ENCODE assay signal across 9 mouse cellular contexts in genomic region chr17:88558168-88558842, GRCm38 (mm10). TPM values are rescaled to one million over a fixed set of nuclear protein-coding genes. Genes with fewer than 3 reads are reported as not detected.
DNase-seq lines count a peak whose midpoint lies in the region; ATAC-seq and TF ChIP-seq lines count a peak whose summit lies in the region.
"Had no signal": no experiment of that assay in that cellular context is flagged by ENCODE, and none has a peak within 500 bp of the region (broad histone marks: within the 10 kb centered on the region; RNA-seq: fewer than 3 reads in every experiment).

No protein-coding gene starts in this region.

- intact Hi-C loops in heart, postnatal 14 days (cut with DNase I) = loop anchor here (2.0 kb wide), 1 partner anchor 82 kb away; no protein-coding TSS in a partner anchor

- peaks cover 6% of the 10 kb centered on the region for H3K36me3 ChIP-seq in ES-E14 (ENCODE audit: control insufficient read depth, insufficient read depth, low read length, poor library complexity, severe bottlenecking)
- peaks cover 20% of the 10 kb centered on the region; the same call in 1 of the 2 replicates for H3K36me3 ChIP-seq in embryonic facial prominence, embryonic 15.5 days

- H3K9ac ChIP-seq in ES-E14 (ENCODE audit: insufficient read depth, low read depth, low read length, poor library complexity, severe bottlenecking) = no peak overlapping the region
- H3K9ac ChIP-seq in embryonic facial prominence, embryonic 15.5 days = no peak overlapping the region

- H3K9me3 ChIP-seq in ES-E14 (ENCODE audit: control insufficient read depth, insufficient read depth, low read depth, low read length) = no peaks in the 10 kb centered on the region
- H3K9me3 ChIP-seq in embryonic facial prominence, embryonic 15.5 days (replicated peaks) = no peaks in the 10 kb centered on the region

- H3K27me3 ChIP-seq in embryonic facial prominence, embryonic 15.5 days = no peaks in the 10 kb centered on the region

- H3K4me2 ChIP-seq in embryonic facial prominence, embryonic 15.5 days (replicated peaks) = no peak overlapping the region

- H3K4me3 ChIP-seq in ES-E14 (ENCODE audit: insufficient read depth in 1 of 2, low read depth in 1 of 2, low read length in 2 of 2, poor library complexity in 1 of 2, severe bottlenecking in 1 of 2) = no peak overlapping the region
- H3K4me3 ChIP-seq in embryonic facial prominence, embryonic 15.5 days (replicated peaks) = no peak overlapping the region
- H3K4me3 ChIP-seq: myocyte had no signal

- peak; percentile 74 for DNase-seq in ES-E14 (ENCODE audit: low read depth, low spot score)
- peak; percentile 76 to 86 for DNase-seq in adrenal gland, postnatal 36 days
- DNase-seq in heart, postnatal 14 days = peak; percentile 74 to 86
- DNase-seq in kidney, postnatal 4 days = peak; percentile 89 to 91
- DNase-seq in lung, postnatal 10 days = peak; percentile 89
- peak; percentile 75 to 80 for DNase-seq in right cerebral cortex, adult 2 months (ENCODE audit: low spot score in 2 of 2)
- DNase-seq in c-Kit-positive CD71-positive TER-119-positive erythroid progenitor cells, embryonic 14.5 days (ENCODE audit: low spot score) = no peak

- 21% methylated on average over 13 of the region's 13 CpGs for WGBS in embryonic facial prominence, embryonic 15.5 days

- peaks cover 0 to 5% of the 10 kb centered on the region in 2 experiments; a peak in 2 of 4 replicates for H3K4me1 ChIP-seq in ES-E14 (ENCODE audit: control insufficient read depth in 2 of 2, insufficient read depth in 2 of 2, low read length in 2 of 2, poor library complexity in 1 of 2)
- H3K4me1 ChIP-seq in embryonic facial prominence, embryonic 15.5 days = no peaks in the 10 kb centered on the region

- in situ Hi-C loops in ES-E14 (cut with MboI; ENCODE audit: low sequenced_read_pairs in 2 of 2, unreplicated experiment in 2 of 2) = no loop called here

- ATAC-seq in embryonic facial prominence, embryonic 15.5 days (ENCODE audit: insufficient number of reproducible peaks, low FRiP score, low TSS enrichment, low read depth) = peak; percentile 63; the same call in 1 of the 2 replicates

- no peak overlapping the region for H3K27ac ChIP-seq in ES-E14 (ENCODE audit: insufficient read depth, low read depth, low read length, poor library complexity, severe bottlenecking)
- no peak overlapping the region for H3K27ac ChIP-seq in embryonic facial prominence, embryonic 15.5 days (replicated peaks)

TF ChIP-seq in ES-E14, 5 proteins besides CTCF, POLR2A, EP300 and RAD21:
- no peak for TF ChIP-seq ZNF384 (IDR thresholded peaks at IDR 0.05; ENCODE audit: low read depth, low read length)
- no peak for TF ChIP-seq HCFC1 (IDR thresholded peaks at IDR 0.05; ENCODE audit: borderline replicate concordance, insufficient read depth, low read length)
- TF ChIP-seq ZC3H11A (IDR thresholded peaks at IDR 0.05; ENCODE audit: borderline replicate concordance, low read depth, low read length) = no peak; the same call in 1 of the 2 replicates
- TF ChIP-seq CHD2 (IDR thresholded peaks at IDR 0.05; ENCODE audit: low read depth, low read length) = no peak
- no peak for TF ChIP-seq MAFK (IDR thresholded peaks at IDR 0.05; ENCODE audit: insufficient read depth, low read depth, low read length)

RNA-seq across cellular contexts. Expression of gene Ppp1r21, which starts 28.4 kb away (rescaled TPM):
- total RNA-seq in ES-E14 (2012; rRNA removed) = 21.7 and 24.8 TPM in 2 replicates
- total RNA-seq in adrenal gland, postnatal 36 days (2021) = 10 to 100 TPM; 39.7 to 64.5 TPM
- 19.2 and 21.8 TPM in 2 replicates for polyA plus RNA-seq in embryonic facial prominence, embryonic 15.5 days (2015; fragmentation: Nextera tagmentation; extraction: Ambion mirVana)
- total RNA-seq in heart, postnatal 14 days (2021) = 10 to 100 TPM; 11.4 to 12.3 TPM

RNA-seq across cellular contexts. Expression of gene Ston1, which starts 39.2 kb away (rescaled TPM):
- total RNA-seq in ES-E14 (2012; rRNA removed) = 4.0 and 4.5 TPM in 2 replicates
- total RNA-seq in adrenal gland, postnatal 36 days (2021) = 10 to 100 TPM; 28.7 to 41.5 TPM
- polyA plus RNA-seq in embryonic facial prominence, embryonic 15.5 days (2015; fragmentation: Nextera tagmentation; extraction: Ambion mirVana) = 5.9 and 7.7 TPM in 2 replicates
- 10 to 100 TPM; 25.4 to 25.6 TPM for total RNA-seq in heart, postnatal 14 days (2021)
